Mouse (Mus musculus): ENCODE data around the gene Exoc4.

GRCm38 (mm10) chr6:33828499-33828898 lies 579.6 kb downstream of the Exoc4 start:
- TF ChIP-seq CTCF (IDR thresholded peaks at IDR 0.05; ENCODE audit: insufficient read depth, low read length) (no peak), POLR2A (IDR thresholded peaks at IDR 0.05; ENCODE audit: borderline replicate concordance, extremely low read depth, low read depth, low read length) (no peak)
